Mouse (Mus musculus) myocyte (in vitro differentiated cells): ENCODE data around the gene Eid2b.

Experiments
- MAX ChIP-seq: IDR thresholded peaks from one replicate; pipeline ENCODE4 v1.6.1; 2011; ENCODE audit warnings: low read depth, mild to moderate bottlenecking, control low read depth
- MYOG ChIP-seq, 3 experiments: IDR thresholded peaks; one replicate each; pipeline ENCODE4 v1.6.1; 2011; ENCODE audit warnings: control low read depth in 2 of 3, low read depth in 2 of 3, mild to moderate bottlenecking in 2 of 3; ENCODE audit not compliant: insufficient read length in 2 of 3, control insufficient read depth in 1 of 3, insufficient read depth in 1 of 3
- POLR2A ChIP-seq: IDR thresholded peaks from one replicate; pipeline ENCODE4 v1.6.1; 2011; ENCODE audit warnings: low read depth, mild to moderate bottlenecking, control low read depth, moderate library complexity; ENCODE audit not compliant: insufficient read length
- TCF12 ChIP-seq: IDR thresholded peaks from one replicate; pipeline ENCODE4 v1.6.1; 2011; ENCODE audit warnings: mild to moderate bottlenecking, control low read depth; ENCODE audit not compliant: poor library complexity, insufficient read depth, severe bottlenecking
- TCF3 ChIP-seq: IDR thresholded peaks from one replicate; pipeline ENCODE4 v1.6.1; 2011; ENCODE audit warnings: low read depth, control low read depth; ENCODE audit not compliant: insufficient read length
- USF1 ChIP-seq: IDR thresholded peaks from one replicate; pipeline ENCODE4 v1.6.1; 2011; ENCODE audit warnings: low read depth, mild to moderate bottlenecking, control low read depth, moderate library complexity

DNA sequence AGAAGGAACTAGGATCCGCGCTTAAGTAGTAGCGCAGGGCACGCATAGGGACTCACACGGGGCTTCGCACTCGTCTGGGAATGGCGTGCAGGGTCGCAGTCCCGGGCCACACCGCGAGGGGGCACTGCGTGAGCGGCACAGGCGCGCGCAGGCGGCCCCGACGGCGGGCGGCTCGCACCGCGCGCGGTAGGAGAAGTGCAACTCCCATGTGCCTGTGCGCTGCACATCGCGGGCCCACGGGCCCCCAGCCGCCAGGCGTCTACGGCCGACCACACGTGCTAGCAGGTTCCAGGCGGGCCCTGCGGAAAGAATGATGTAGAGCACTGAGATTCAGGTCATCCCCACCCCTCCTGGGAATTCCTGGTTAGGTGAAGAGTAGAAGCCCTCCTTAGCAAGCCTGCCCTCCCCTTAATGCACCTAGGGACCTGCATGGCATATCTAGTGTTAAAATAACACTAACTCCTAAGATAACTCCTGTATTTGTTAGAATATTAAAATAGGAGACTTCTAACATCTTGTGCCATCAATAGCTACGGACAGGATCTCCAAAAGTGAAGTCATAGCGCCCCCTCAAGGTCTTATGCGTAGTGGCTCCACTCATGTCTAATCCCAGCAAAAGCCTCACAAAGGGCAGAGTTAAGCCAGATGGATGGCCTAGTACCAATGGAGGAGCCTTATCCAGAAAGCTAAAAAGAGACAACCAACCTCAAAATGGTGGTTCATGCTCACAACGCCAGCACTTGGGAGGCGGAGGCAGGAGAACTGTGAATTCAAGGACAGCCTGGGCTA lies 21.5 kb downstream of the Eid2b start:
- TF ChIP-seq MYOG (IDR thresholded peaks at IDR 0.05; ENCODE audit: control insufficient read depth in 1 of 3, insufficient read depth in 1 of 3, insufficient read length in 2 of 3, low read depth in 2 of 3) (no peak), MAX (no peak), TCF3 (no peak), POLR2A (no peak), USF1 (no peak), TCF12 (no peak)
